Mouse (Mus musculus) fibroblast of lung, adult 2 months (primary cell): ENCODE data around the gene Stkld1.

Source experiments
- DNase-seq: peaks from one replicate; pipeline ENCODE4 v3.0.0-alpha.2; 2011; ENCODE audit warnings: low read depth

Stkld1 gene

GRCm38 (mm10) chr2:26963923-26964723, 30.3 kb downstream of the Stkld1 start, which contains the start of gene Rexo4:
TSS of gene Rexo4 (minus strand) at chr2:26964386.
- peak; percentile 78 for DNase-seq

GRCm38 (mm10) chr2:26964724-26965370, 31.0 kb downstream of the Stkld1 start:
- no peak for DNase-seq

GRCm38 (mm10) chr2:26967262-26967661, 33.4 kb downstream of the Stkld1 start:
- no peak for DNase-seq

GRCm38 (mm10) chr2:26973116-26973515, 39.3 kb downstream of the Stkld1 start, which contains the start of gene Adamts13:
TSS of gene Adamts13 (plus strand) at chr2:26973416.
- no peak for DNase-seq

GRCm38 (mm10) chr2:26973960-26974359, 40.1 kb downstream of the Stkld1 start:
- no peak for DNase-seq

- DNase-seq: no peak
Observed at GRCm38 (mm10) chr2:26980361-26980760, 46.5 kb downstream of the Stkld1 start.

- DNase-seq: no peak
Observed at GRCm38 (mm10) chr2:26984179-26984578, 50.3 kb downstream of the Stkld1 start.

- no peak for DNase-seq
Observed at GRCm38 (mm10) chr2:26984640-26985039, 50.8 kb downstream of the Stkld1 start.

- no peak for DNase-seq
Observed at GRCm38 (mm10) chr2:26993936-26994335, 60.1 kb downstream of the Stkld1 start.

GRCm38 (mm10) chr2:26997498-26997897, 63.7 kb downstream of the Stkld1 start:
- DNase-seq: no peak

GRCm38 (mm10) chr2:26997993-26998392, 64.1 kb downstream of the Stkld1 start:
- no peak for DNase-seq
